Mouse (Mus musculus): ENCODE results near the gene Tex26. TPM values are rescaled to one million over a fixed set of nuclear protein-coding genes. Genes with fewer than 3 reads are reported as not detected.

Gene Tex26
- polyA plus RNA-seq, 1 experiment from 2014 or later = 0.74 TPM

GRCm38 (mm10) chr5:149449406-149449805 is 9.9 kb downstream of the Tex26 start:
- ATAC-seq (replicated peaks; ENCODE audit: insufficient number of reproducible peaks, low FRiP score, low TSS enrichment, low read depth) (no peak), DNase-seq (ENCODE audit: low spot score) (no peak)
- Histone ChIP-seq H3K36me3 (replicated peaks; ENCODE audit: control insufficient read depth, insufficient read depth, low read depth, low read length) (no peaks in the 10 kb centered on the region), H3K9me3 (replicated peaks; ENCODE audit: control insufficient read depth, low read length) (0 out of 2 replicates have a peak, but pooled peaks cover 2% of the 10 kb centered on the region), H3K4me1 (ENCODE audit: control insufficient read depth, insufficient read depth, low read length) (no peaks in the 10 kb centered on the region), H3K27ac (replicated peaks; ENCODE audit: low read depth, low read length) (no peak overlapping the region), H3K27me3 (ENCODE audit: control insufficient read depth, insufficient read depth, low read length) (no peaks in the 10 kb centered on the region), H3K9ac (replicated peaks; ENCODE audit: low read length) (no peak overlapping the region), H3K4me2 (ENCODE audit: low read depth, low read length) (no peak overlapping the region), H3K4me3 (ENCODE audit: low read depth, low read length) (no peak overlapping the region)
- 79% methylated on average over 7 of the region's 7 CpGs for WGBS

GRCm38 (mm10) chr5:149451209-149451681 is 11.8 kb downstream of the Tex26 start:
- Histone ChIP-seq H3K27ac (replicated peaks; ENCODE audit: low read depth, low read length) (no peak overlapping the region), H3K9ac (replicated peaks; ENCODE audit: low read length) (no peak overlapping the region), H3K9me3 (replicated peaks; ENCODE audit: control insufficient read depth, low read length) (0 out of 2 replicates have a peak, but pooled peaks cover 2% of the 10 kb centered on the region), H3K4me1 (ENCODE audit: control insufficient read depth, insufficient read depth, low read length) (no peaks in the 10 kb centered on the region), H3K27me3 (ENCODE audit: control insufficient read depth, insufficient read depth, low read length) (no peaks in the 10 kb centered on the region), H3K36me3 (replicated peaks; ENCODE audit: control insufficient read depth, insufficient read depth, low read depth, low read length) (no peaks in the 10 kb centered on the region), H3K4me3 (ENCODE audit: low read depth, low read length) (no peak overlapping the region), H3K4me2 (ENCODE audit: low read depth, low read length) (no peak overlapping the region)
- WGBS = 91% methylated on average over 7 of the region's 7 CpGs
- DNase-seq (ENCODE audit: low spot score) (no peak), ATAC-seq (replicated peaks; ENCODE audit: insufficient number of reproducible peaks, low FRiP score, low TSS enrichment, low read depth) (no peak)

GRCm38 (mm10) chr5:149454281-149454680 is 14.8 kb downstream of the Tex26 start:
- no peak overlapping the region for H3K4me2 ChIP-seq (ENCODE audit: low read depth, low read length)
- H3K9me3 ChIP-seq (replicated peaks; ENCODE audit: control insufficient read depth, low read length) = no peaks in the 10 kb centered on the region
- H3K27me3 ChIP-seq (ENCODE audit: control insufficient read depth, insufficient read depth, low read length) = no peaks in the 10 kb centered on the region
- no peaks in the 10 kb centered on the region for H3K36me3 ChIP-seq (replicated peaks; ENCODE audit: control insufficient read depth, insufficient read depth, low read depth, low read length)
- no peak overlapping the region for H3K27ac ChIP-seq (replicated peaks; ENCODE audit: low read depth, low read length)
- H3K9ac ChIP-seq (replicated peaks; ENCODE audit: low read length) = no peak overlapping the region
- no peaks in the 10 kb centered on the region for H3K4me1 ChIP-seq (ENCODE audit: control insufficient read depth, insufficient read depth, low read length)
- DNase-seq (ENCODE audit: low spot score) (peak; percentile 66), ATAC-seq (replicated peaks; ENCODE audit: insufficient number of reproducible peaks, low FRiP score, low TSS enrichment, low read depth) (no peak)
- 32% methylated on average over 6 of the region's 6 CpGs for WGBS
- H3K4me3 ChIP-seq (ENCODE audit: low read depth, low read length) = no peak overlapping the region

- DNase-seq (ENCODE audit: low spot score) (no peak), ATAC-seq (replicated peaks; ENCODE audit: insufficient number of reproducible peaks, low FRiP score, low TSS enrichment, low read depth) (no peak)
- Histone ChIP-seq H3K4me2 (ENCODE audit: low read depth, low read length) (no peak overlapping the region), H3K9me3 (replicated peaks; ENCODE audit: control insufficient read depth, low read length) (no peaks in the 10 kb centered on the region), H3K4me1 (ENCODE audit: control insufficient read depth, insufficient read depth, low read length) (no peaks in the 10 kb centered on the region), H3K27ac (replicated peaks; ENCODE audit: low read depth, low read length) (no peak overlapping the region), H3K27me3 (ENCODE audit: control insufficient read depth, insufficient read depth, low read length) (no peaks in the 10 kb centered on the region), H3K36me3 (replicated peaks; ENCODE audit: control insufficient read depth, insufficient read depth, low read depth, low read length) (no peaks in the 10 kb centered on the region), H3K4me3 (ENCODE audit: low read depth, low read length) (no peak overlapping the region), H3K9ac (replicated peaks; ENCODE audit: low read length) (no peak overlapping the region)
- 80% methylated on average over 7 of the region's 7 CpGs for WGBS
Observed at GRCm38 (mm10) chr5:149456544-149456943, 17.1 kb downstream of the Tex26 start.

- Histone ChIP-seq H3K4me2 (ENCODE audit: low read depth, low read length) (no peak overlapping the region), H3K9me3 (replicated peaks; ENCODE audit: control insufficient read depth, low read length) (no peaks in the 10 kb centered on the region), H3K27me3 (ENCODE audit: control insufficient read depth, insufficient read depth, low read length) (no peaks in the 10 kb centered on the region), H3K4me3 (ENCODE audit: low read depth, low read length) (no peak overlapping the region), H3K9ac (replicated peaks; ENCODE audit: low read length) (no peak overlapping the region), H3K36me3 (replicated peaks; ENCODE audit: control insufficient read depth, insufficient read depth, low read depth, low read length) (no peaks in the 10 kb centered on the region), H3K4me1 (ENCODE audit: control insufficient read depth, insufficient read depth, low read length) (no peaks in the 10 kb centered on the region), H3K27ac (replicated peaks; ENCODE audit: low read depth, low read length) (no peak overlapping the region)
- ATAC-seq (replicated peaks; ENCODE audit: insufficient number of reproducible peaks, low FRiP score, low TSS enrichment, low read depth) = no peak
- WGBS = 78% methylated on average over 3 of the region's 3 CpGs
- DNase-seq (ENCODE audit: low spot score) = no peak
Observed at GRCm38 (mm10) chr5:149462071-149462470, 22.6 kb downstream of the Tex26 start.

- WGBS = 55% methylated on average over 4 of the region's 5 CpGs
- 0 out of 2 replicates have a peak, but pooled peaks have one; percentile 34 for ATAC-seq (replicated peaks; ENCODE audit: insufficient number of reproducible peaks, low FRiP score, low TSS enrichment, low read depth)
- no peaks in the 10 kb centered on the region for H3K27me3 ChIP-seq (ENCODE audit: control insufficient read depth, insufficient read depth, low read length)
- no peak overlapping the region for H3K4me2 ChIP-seq (ENCODE audit: low read depth, low read length)
- H3K4me1 ChIP-seq (ENCODE audit: control insufficient read depth, insufficient read depth, low read length) = no peaks in the 10 kb centered on the region
- no peak overlapping the region for H3K4me3 ChIP-seq (ENCODE audit: low read depth, low read length)
- H3K27ac ChIP-seq (replicated peaks; ENCODE audit: low read depth, low read length) = no peak overlapping the region
- no peaks in the 10 kb centered on the region for H3K9me3 ChIP-seq (replicated peaks; ENCODE audit: control insufficient read depth, low read length)
- H3K36me3 ChIP-seq (replicated peaks; ENCODE audit: control insufficient read depth, insufficient read depth, low read depth, low read length) = no peaks in the 10 kb centered on the region
- H3K9ac ChIP-seq (replicated peaks; ENCODE audit: low read length) = no peak overlapping the region
- DNase-seq (ENCODE audit: low spot score) = no peak
Observed at GRCm38 (mm10) chr5:149465305-149465704, 25.8 kb downstream of the Tex26 start.

GRCm38 (mm10) chr5:149474142-149474541 is 34.7 kb downstream of the Tex26 start:
- Histone ChIP-seq H3K9me3 (replicated peaks; ENCODE audit: control insufficient read depth, low read length) (no peaks in the 10 kb centered on the region; the same call in 1 of the 2 replicates), H3K27me3 (ENCODE audit: control insufficient read depth, insufficient read depth, low read length) (no peaks in the 10 kb centered on the region), H3K4me3 (ENCODE audit: low read depth, low read length) (no peak overlapping the region), H3K4me1 (ENCODE audit: control insufficient read depth, insufficient read depth, low read length) (no peaks in the 10 kb centered on the region), H3K9ac (replicated peaks; ENCODE audit: low read length) (no peak overlapping the region), H3K4me2 (ENCODE audit: low read depth, low read length) (no peak overlapping the region), H3K36me3 (replicated peaks; ENCODE audit: control insufficient read depth, insufficient read depth, low read depth, low read length) (no peaks in the 10 kb centered on the region), H3K27ac (replicated peaks; ENCODE audit: low read depth, low read length) (no peak overlapping the region)
- no peak for ATAC-seq (replicated peaks; ENCODE audit: insufficient number of reproducible peaks, low FRiP score, low TSS enrichment, low read depth)
- no peak for DNase-seq (ENCODE audit: low spot score)
- 96% methylated on average over 9 of the region's 9 CpGs for WGBS

- Histone ChIP-seq H3K36me3 (replicated peaks; ENCODE audit: control insufficient read depth, insufficient read depth, low read depth, low read length) (no peaks in the 10 kb centered on the region), H3K9me3 (replicated peaks; ENCODE audit: control insufficient read depth, low read length) (no peaks in the 10 kb centered on the region; the same call in 1 of the 2 replicates), H3K4me1 (ENCODE audit: control insufficient read depth, insufficient read depth, low read length) (no peaks in the 10 kb centered on the region), H3K9ac (replicated peaks; ENCODE audit: low read length) (no peak overlapping the region), H3K27ac (replicated peaks; ENCODE audit: low read depth, low read length) (no peak overlapping the region), H3K27me3 (ENCODE audit: control insufficient read depth, insufficient read depth, low read length) (no peaks in the 10 kb centered on the region), H3K4me2 (ENCODE audit: low read depth, low read length) (no peak overlapping the region), H3K4me3 (ENCODE audit: low read depth, low read length) (no peak overlapping the region)
- ATAC-seq (replicated peaks; ENCODE audit: insufficient number of reproducible peaks, low FRiP score, low TSS enrichment, low read depth) (no peak), DNase-seq (ENCODE audit: low spot score) (no peak)
- 93% methylated on average over 16 of the region's 16 CpGs for WGBS
Observed at GRCm38 (mm10) chr5:149474701-149475468, 35.4 kb downstream of the Tex26 start.

Data from embryonic facial prominence, embryonic 11.5 days (tissue).